Mouse (Mus musculus) spleen, adult 2 months (tissue): ENCODE measurements around the gene Phc2. TPM values are rescaled to one million over a fixed set of nuclear protein-coding genes. Genes with fewer than 3 reads are reported as not detected.

Source experiments
- DNase-seq, 2 experiments: peaks; one replicate each; pipeline versions ENCODE4 v3.0.0 to v3.0.0-alpha.2; 2012 to 2021; ENCODE audit warnings: low spot score in 2 of 2, low read depth in 1 of 2
- H3K27ac ChIP-seq: fragments of 200-500 bp; 2 replicates; pipeline ENCODE4 v1.5.1; 2012; ENCODE audit warnings: low read length, inconsistent platforms; ENCODE audit not compliant: insufficient read depth
- H3K27me3 ChIP-seq: fragments of 200-500 bp; 2 replicates; pipeline ENCODE4 v1.6.1; 2012; ENCODE audit warnings: mild to moderate bottlenecking, moderate library complexity, low read length, inconsistent platforms; ENCODE audit not compliant: control insufficient read depth, insufficient read depth
- H3K36me3 ChIP-seq: fragments of 200-500 bp; 2 replicates; pipeline ENCODE4 v1.6.1; 2012; ENCODE audit warnings: mild to moderate bottlenecking, low read length, inconsistent platforms; ENCODE audit not compliant: control insufficient read depth, insufficient read depth
- H3K4me1 ChIP-seq: fragments of 200-500 bp; 2 replicates; pipeline ENCODE4 v1.6.1; 2011; ENCODE audit warnings: inconsistent platforms; ENCODE audit not compliant: control insufficient read depth, insufficient read depth, insufficient read length
- H3K4me3 ChIP-seq: fragments of 200-500 bp; 2 replicates; pipeline ENCODE4 v1.5.1; 2011; ENCODE audit warnings: mild to moderate bottlenecking, inconsistent platforms; ENCODE audit not compliant: insufficient read depth, insufficient read length; ENCODE audit errors: extremely low read depth
- CTCF ChIP-seq: fragments of 200-500 bp; IDR thresholded peaks from 2 replicates; pipeline ENCODE4 v1.5.1; 2011; ENCODE audit warnings: mild to moderate bottlenecking, inconsistent platforms; ENCODE audit not compliant: insufficient read depth, insufficient read length, insufficient replicate concordance; ENCODE audit errors: extremely low read depth
- POLR2A ChIP-seq: fragments of 200-500 bp; IDR thresholded peaks from 2 replicates; pipeline ENCODE4 v1.6.1; 2011; ENCODE audit warnings: low read depth, low read length, inconsistent platforms
- WGBS: fragments of 180-500 bp; shearing (Covaris S2); methylation state at CpG from one replicate; pipeline ENCODE4 v1.1.7; 2018; 5-methylcytosine and 5-hydroxymethylcytosine counted together
- polyA plus RNA-seq: library from polyadenylated mRNA; depleted of rRNA; stranded (reverse); fragments of >200 nt; gene quantifications from 2 replicates; pipeline ENCODE4 v1.2.3, GENCODE M21; 2012

The Phc2 gene
- polyA plus RNA-seq, 1 experiment, result 76.7 TPM

GRCm38 (mm10) chr4:128728431-128728851, 73.9 kb downstream of the Phc2 start:
- H3K36me3 ChIP-seq, result no peaks in the 10 kb centered on the region; the same call in 1 of the 2 replicates
- peak overlapping the region; percentile 92 for H3K27ac ChIP-seq
- H3K27me3 ChIP-seq, result no peaks in the 10 kb centered on the region
- DNase-seq, result no peak
- H3K4me1 ChIP-seq, result peaks cover 20% of the 10 kb centered on the region
- TF ChIP-seq CTCF (no peak), POLR2A (no peak)
- 0% methylated on average over 5 of the region's 5 CpGs for WGBS
- peak overlapping the region; percentile 92 for H3K4me3 ChIP-seq

DNA sequence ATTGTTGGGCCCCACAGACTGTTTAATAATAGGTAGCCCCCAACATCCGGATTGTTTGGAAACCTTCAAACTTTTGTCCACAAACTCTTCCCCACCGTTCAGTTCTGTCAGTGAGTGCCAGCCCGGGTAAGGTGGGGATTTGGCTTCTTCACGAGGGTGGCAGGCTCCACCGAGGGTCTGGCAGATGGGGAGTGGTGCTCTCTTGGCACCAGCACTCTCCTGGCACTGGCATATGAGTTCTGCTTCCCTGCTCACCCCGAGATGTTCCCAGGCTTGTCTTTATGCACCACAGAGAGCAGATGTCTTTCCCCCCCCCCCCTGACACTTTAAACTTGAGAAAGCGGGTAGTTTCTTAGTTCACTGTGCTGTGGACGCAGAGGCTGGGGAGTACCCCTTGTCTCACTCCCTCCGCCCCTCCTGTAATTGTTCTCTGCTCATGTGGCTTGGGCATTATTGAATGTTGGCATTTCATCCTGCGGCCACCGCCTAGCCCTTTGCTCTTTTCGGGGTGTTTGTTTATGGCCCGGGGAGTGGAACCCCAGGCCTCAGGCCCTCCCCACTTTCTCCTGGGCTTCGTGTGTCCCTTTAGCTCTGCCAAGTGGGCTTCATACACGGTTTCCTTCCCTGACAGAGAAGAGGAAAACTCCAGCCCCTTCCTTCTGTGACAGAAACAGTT, 74.7 kb downstream of the Phc2 start:
- H3K4me3 ChIP-seq, result peak overlapping the region; percentile 92; the same call in 1 of the 2 replicates
- WGBS, result 35% methylated on average over 15 of the region's 15 CpGs
- peaks cover 28% of the 10 kb centered on the region for H3K4me1 ChIP-seq
- peak overlapping the region; percentile 39; the same call in 1 of the 2 replicates for H3K27ac ChIP-seq
- DNase-seq, result no peak
- TF ChIP-seq CTCF (no peak), POLR2A (no peak)
- no peaks in the 10 kb centered on the region for H3K27me3 ChIP-seq
- no peaks in the 10 kb centered on the region; the same call in 1 of the 2 replicates for H3K36me3 ChIP-seq

DNA sequence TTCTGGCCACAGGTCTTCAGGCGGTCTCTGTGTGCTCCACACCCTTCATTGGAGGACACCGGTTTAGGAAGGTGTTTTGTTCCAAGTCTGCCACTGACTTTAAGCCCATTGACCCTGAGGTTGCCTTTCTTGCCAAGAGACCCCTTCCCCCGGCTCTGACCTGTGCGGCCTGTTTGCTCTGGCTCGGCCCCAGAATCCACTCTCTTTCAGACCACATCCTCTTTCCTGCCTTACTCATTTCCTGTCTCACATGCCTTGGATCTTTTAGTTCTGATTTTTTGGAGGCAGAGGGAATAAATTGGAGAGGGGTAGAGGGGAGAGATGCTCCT, 75.2 kb downstream of the Phc2 start:
- Histone ChIP-seq H3K27me3 (no peaks in the 10 kb centered on the region), H3K4me1 (peaks cover 33% of the 10 kb centered on the region), H3K36me3 (no peaks in the 10 kb centered on the region; the same call in 1 of the 2 replicates), H3K27ac (peak overlapping the region; percentile 39; the same call in 1 of the 2 replicates), H3K4me3 (peak overlapping the region; percentile 92; the same call in 1 of the 2 replicates)
- TF ChIP-seq POLR2A (no peak), CTCF (no peak)
- WGBS, result 22% methylated on average over 5 of the region's 5 CpGs
- no peak for DNase-seq

DNA sequence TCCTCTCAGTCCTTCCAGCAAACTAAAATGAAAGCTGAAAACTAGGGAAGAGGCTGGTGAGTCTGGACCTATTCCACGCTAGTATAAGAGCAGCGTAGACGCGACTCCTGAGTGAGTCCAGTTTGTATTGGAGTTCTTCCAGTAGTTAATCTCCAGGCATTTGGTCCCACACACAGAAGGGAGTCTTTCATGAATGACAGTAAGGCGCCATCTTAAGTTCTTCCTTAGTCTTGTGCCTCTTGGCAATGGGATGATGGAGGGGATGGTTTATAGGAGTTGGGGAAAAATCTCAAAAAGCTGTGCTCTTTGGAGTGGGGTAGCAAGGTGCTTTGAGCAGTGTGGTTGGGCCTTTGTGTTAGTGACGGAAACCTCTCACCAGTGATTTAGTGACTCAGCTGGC, 75.8 kb downstream of the Phc2 start:
- H3K27ac ChIP-seq, result no peak overlapping the region
- TF ChIP-seq CTCF (no peak), POLR2A (no peak)
- no peaks in the 10 kb centered on the region; the same call in 1 of the 2 replicates for H3K36me3 ChIP-seq

GRCm38 (mm10) chr4:128732794-128733193, 78.3 kb downstream of the Phc2 start:
- WGBS, result 41% methylated on average over 5 of the region's 5 CpGs
- Histone ChIP-seq H3K4me3 (no peak overlapping the region), H3K4me1 (peaks cover 50% of the 10 kb centered on the region; the same call in 1 of the 2 replicates), H3K27me3 (no peaks in the 10 kb centered on the region), H3K36me3 (no peaks in the 10 kb centered on the region; the same call in 1 of the 2 replicates), H3K27ac (no peak overlapping the region; the same call in 1 of the 2 replicates)
- no peak for DNase-seq
- TF ChIP-seq CTCF (no peak), POLR2A (no peak)

More for the DNA sequence above, 75.8 kb downstream of the Phc2 start:
- peaks cover 37% of the 10 kb centered on the region for H3K4me1 ChIP-seq
- no peak overlapping the region for H3K4me3 ChIP-seq
- 91% methylated on average over 6 of the region's 6 CpGs for WGBS
- no peak for DNase-seq
- no peaks in the 10 kb centered on the region for H3K27me3 ChIP-seq

DNA sequence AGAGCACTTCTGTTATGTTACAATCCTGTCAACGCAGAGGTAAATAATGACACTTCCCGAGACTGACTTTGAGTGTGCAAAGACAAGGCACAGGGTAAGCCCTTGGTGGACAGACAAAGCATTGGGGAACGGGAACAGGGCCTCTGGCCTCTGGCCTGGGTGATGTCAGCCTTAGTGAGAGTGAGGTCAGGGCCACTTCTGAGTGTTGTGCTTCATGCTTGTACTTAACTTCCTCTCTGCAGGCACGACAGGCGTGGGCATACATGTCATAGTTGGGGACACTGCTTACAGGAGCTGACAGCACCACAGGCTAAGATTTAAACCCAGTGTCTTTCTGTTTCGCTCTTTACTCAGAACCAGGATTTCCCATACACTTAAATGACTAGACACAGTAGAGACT, 79.0 kb downstream of the Phc2 start:
- Histone ChIP-seq H3K36me3 (no peaks in the 10 kb centered on the region; the same call in 1 of the 2 replicates), H3K4me1 (peaks cover 50% of the 10 kb centered on the region; the same call in 1 of the 2 replicates), H3K4me3 (no peak overlapping the region), H3K27ac (peak overlapping the region; percentile 84), H3K27me3 (no peaks in the 10 kb centered on the region)
- DNase-seq, result peak; percentile 49 to 55
- 27% methylated on average over 6 of the region's 6 CpGs for WGBS
- no peak for TF ChIP-seq CTCF
- no peak for TF ChIP-seq POLR2A

- H3K4me1 ChIP-seq, result peaks cover 47% of the 10 kb centered on the region; the same call in 1 of the 2 replicates
- peak in 1 of 2 experiments; percentile 30 for DNase-seq
- WGBS, result 65% methylated on average over 5 of the region's 5 CpGs
- no peak overlapping the region for H3K4me3 ChIP-seq
- TF ChIP-seq CTCF, result no peak
- no peak for TF ChIP-seq POLR2A
- no peaks in the 10 kb centered on the region for H3K27me3 ChIP-seq
- no peaks in the 10 kb centered on the region; the same call in 1 of the 2 replicates for H3K36me3 ChIP-seq
- peak overlapping the region; percentile 84 for H3K27ac ChIP-seq
Observed at GRCm38 (mm10) chr4:128734217-128734616, 79.7 kb downstream of the Phc2 start.
